Mouse (Mus musculus) embryonic stem cell, embryonic (primary cell): ENCODE results near the gene Abcc4.

Experiments used
- CTCF ChIA-PET, 4 experiments: fragments of 300-600 bp in 2 of 4; fragments of 350-600 bp in 2 of 4; sonication (Branson Sonifier 250); formaldehyde crosslinking; loops; one replicate each; lab custom pipeline; 2022; ENCODE audit warnings: inconsistent platforms in 2 of 4; lab: Charles Lee
- POLR2A ChIA-PET, 4 experiments: fragments of 300-600 bp in 2 of 4; fragments of 350-600 bp in 2 of 4; sonication (Branson Sonifier 250); formaldehyde crosslinking; loops; one replicate each; lab custom pipeline; 2022; ENCODE audit warnings: antibody characterized with exemption in 4 of 4, inconsistent platforms in 1 of 4; lab: Charles Lee

Abcc4 gene

GRCm38 (mm10) chr14:118716372-118717312 lies 10.6 kb upstream of the Abcc4 start:
- ChIA-PET CTCF (interaction anchor here in 1 of 4 experiments (0.6 kb wide), 1 partner anchor 633 kb away, joined by 3 read pairs; no protein-coding TSS in a partner anchor), POLR2A (interaction anchor here in 3 of 4 experiments (0.6 to 1.9 kb wide), 7 partner anchors 9 to 587 kb away, joined by 3 to 5 read pairs (median 4); partner anchors contain the start of gene Abcc4 (in 1 of the 3))

- ChIA-PET POLR2A (interaction anchor here in 2 of 4 experiments (0.6 to 14.7 kb wide), 4 partner anchors 13 to 53 kb away, joined by 3 to 210 read pairs (median 19); no protein-coding TSS in a partner anchor), CTCF (interaction anchor here in 1 of 4 experiments (0.5 kb wide), 1 partner anchor 36 kb away, joined by 4 read pairs; no protein-coding TSS in a partner anchor)
Observed at GRCm38 (mm10) chr14:118714720-118715119, 8.7 kb upstream of the Abcc4 start.

GRCm38 (mm10) chr14:118714320-118714719 lies 8.3 kb upstream of the Abcc4 start:
- POLR2A ChIA-PET = interaction anchor here in 2 of 4 experiments (0.9 to 14.7 kb wide), 12 partner anchors 11 to 53 kb away, joined by 3 to 210 read pairs (median 8); no protein-coding TSS in a partner anchor
- CTCF ChIA-PET = interaction anchor here in 2 of 4 experiments (0.5 kb wide), 2 partner anchors 17 to 36 kb away, joined by 4 to 5 read pairs; no protein-coding TSS in a partner anchor

GRCm38 (mm10) chr14:118713869-118714268 lies 7.8 kb upstream of the Abcc4 start:
- ChIA-PET POLR2A (interaction anchor here in 3 of 4 experiments (0.7 to 14.7 kb wide), 30 partner anchors 9 to 60 kb away, joined by 3 to 210 read pairs (median 8); no protein-coding TSS in a partner anchor), CTCF (interaction anchor here in 3 of 4 experiments (0.5 to 0.8 kb wide), 3 partner anchors 18 to 1728 kb away, joined by 3 to 5 read pairs (median 3); no protein-coding TSS in a partner anchor)

GRCm38 (mm10) chr14:118713408-118713807 lies 7.4 kb upstream of the Abcc4 start:
- CTCF ChIA-PET = interaction anchor here in 3 of 4 experiments (0.5 to 0.8 kb wide), 3 partner anchors 55 to 1728 kb away, joined by 3 read pairs; no protein-coding TSS in a partner anchor

GRCm38 (mm10) chr14:118712889-118713288 lies 6.9 kb upstream of the Abcc4 start:
- CTCF ChIA-PET = interaction anchor here in 2 of 4 experiments (0.6 to 0.8 kb wide), 2 partner anchors 55 to 447 kb away, joined by 3 to 4 read pairs; no protein-coding TSS in a partner anchor
- POLR2A ChIA-PET = interaction anchor here in 3 of 4 experiments (0.6 to 14.7 kb wide), 44 partner anchors 8 to 1567 kb away, joined by 3 to 210 read pairs (median 5); partner anchors contain the start of gene Tgds (in 1 of the 3)

More at GRCm38 (mm10) chr14:118713408-118713807, 7.4 kb upstream of the Abcc4 start:
- POLR2A ChIA-PET = interaction anchor here in 3 of 4 experiments (0.6 to 14.7 kb wide), 41 partner anchors 9 to 1566 kb away, joined by 3 to 210 read pairs (median 5); partner anchors contain the start of gene Tgds (in 1 of the 3)

GRCm38 (mm10) chr14:118710945-118711344 lies 4.9 kb upstream of the Abcc4 start:
- ChIA-PET POLR2A (interaction anchor here in 3 of 4 experiments (1.0 to 14.7 kb wide), 6 partner anchors 9 to 57 kb away, joined by 3 to 210 read pairs (median 9); no protein-coding TSS in a partner anchor), CTCF (interaction anchor here in 1 of 4 experiments (1.5 kb wide), 1 partner anchor 57 kb away, joined by 4 read pairs; no protein-coding TSS in a partner anchor)

GRCm38 (mm10) chr14:118709736-118710135 lies 3.7 kb upstream of the Abcc4 start:
- POLR2A ChIA-PET = interaction anchor here (0.6 to 14.7 kb wide), 28 partner anchors 9 to 143 kb away, joined by 3 to 210 read pairs (median 4); no protein-coding TSS in a partner anchor
- CTCF ChIA-PET = interaction anchor here in 2 of 4 experiments (0.5 to 1.5 kb wide), 7 partner anchors 17 to 470 kb away, joined by 3 to 4 read pairs (median 3); no protein-coding TSS in a partner anchor

- CTCF ChIA-PET = interaction anchor here in 2 of 4 experiments (0.7 kb wide), 2 partner anchors 49 to 272 kb away, joined by 3 read pairs; no protein-coding TSS in a partner anchor
- POLR2A ChIA-PET = interaction anchor here in 2 of 4 experiments (0.9 to 14.7 kb wide), 8 partner anchors 10 to 43 kb away, joined by 3 to 210 read pairs (median 6); no protein-coding TSS in a partner anchor
Observed at GRCm38 (mm10) chr14:118708126-118708525, 2.1 kb upstream of the Abcc4 start.

GRCm38 (mm10) chr14:118706962-118707361 lies 943 bp upstream of the Abcc4 start:
- CTCF ChIA-PET = no interaction called here
- POLR2A ChIA-PET = interaction anchor here in 3 of 4 experiments (0.8 to 14.7 kb wide), 11 partner anchors 9 to 44 kb away, joined by 3 to 210 read pairs (median 4); no protein-coding TSS in a partner anchor

GRCm38 (mm10) chr14:118705465-118705807 lies 583 bp downstream of the Abcc4 start:
- ChIA-PET CTCF (no interaction called here), POLR2A (interaction anchor here in 2 of 4 experiments (1.0 to 14.7 kb wide), 9 partner anchors 9 to 49 kb away, joined by 3 to 210 read pairs (median 5); no protein-coding TSS in a partner anchor)

- ChIA-PET POLR2A (interaction anchor here in 3 of 4 experiments (0.7 to 14.7 kb wide), 5 partner anchors 9 to 28 kb away, joined by 3 to 210 read pairs (median 5); no protein-coding TSS in a partner anchor), CTCF (no interaction called here)
Observed at GRCm38 (mm10) chr14:118703363-118703762, 2.7 kb downstream of the Abcc4 start.

GRCm38 (mm10) chr14:118701991-118702608 lies 3.9 kb downstream of the Abcc4 start:
- ChIA-PET POLR2A (interaction anchor here in 2 of 4 experiments (1.1 to 14.7 kb wide), 6 partner anchors 8 to 66 kb away, joined by 3 to 210 read pairs (median 6); no protein-coding TSS in a partner anchor), CTCF (interaction anchor here in 3 of 4 experiments (0.6 to 1.6 kb wide), 5 partner anchors 35 to 224 kb away, joined by 3 to 6 read pairs (median 5); no protein-coding TSS in a partner anchor)

- ChIA-PET CTCF (interaction anchor here in 1 of 4 experiments (0.7 kb wide), 1 partner anchor 162 kb away, joined by 3 read pairs; no protein-coding TSS in a partner anchor), POLR2A (interaction anchor here in 2 of 4 experiments (0.6 to 1.5 kb wide), 8 partner anchors 8 to 71 kb away, joined by 3 to 5 read pairs (median 3); no protein-coding TSS in a partner anchor)
Observed at GRCm38 (mm10) chr14:118700576-118700975, 5.4 kb downstream of the Abcc4 start.

- CTCF ChIA-PET = no interaction called here
Observed at GRCm38 (mm10) chr14:118699963-118700362, 6.1 kb downstream of the Abcc4 start.

GRCm38 (mm10) chr14:118699508-118699907 lies 6.5 kb downstream of the Abcc4 start:
- CTCF ChIA-PET = no interaction called here

More at GRCm38 (mm10) chr14:118699963-118700362, 6.1 kb downstream of the Abcc4 start:
- POLR2A ChIA-PET = interaction anchor here in 2 of 4 experiments (0.8 to 11.5 kb wide), 4 partner anchors 9 to 68 kb away, joined by 3 to 210 read pairs (median 4); partner anchors contain the start of gene Abcc4 (in 1 of the 2)

More at GRCm38 (mm10) chr14:118699508-118699907, 6.5 kb downstream of the Abcc4 start:
- POLR2A ChIA-PET = interaction anchor here in 2 of 4 experiments (0.9 to 11.5 kb wide), 5 partner anchors 9 to 22 kb away, joined by 3 to 210 read pairs (median 7); partner anchors contain the start of gene Abcc4 (in 1 of the 2)
